12 mouse cellular contexts compared by ENCODE assay signal in genomic region chr16:23271746-23272520, GRCm38 (mm10). TPM values are rescaled to one million over a fixed set of nuclear protein-coding genes. Genes with fewer than 3 reads are reported as not detected.
DNase-seq lines count a peak whose midpoint lies in the region; ATAC-seq lines count a peak whose summit lies in the region.
"Had no signal": no experiment of that assay in that cellular context is flagged by ENCODE, and none has a peak within 500 bp of the region (broad histone marks: within the 10 kb centered on the region; RNA-seq: fewer than 3 reads in every experiment).

No protein-coding gene starts in this region.

- WGBS in kidney, embryonic 16.5 days, result 73% methylated on average over 14 of the region's 14 CpGs
- WGBS in stomach, embryonic 16.5 days, result 66% methylated on average over 14 of the region's 14 CpGs
- WGBS in hindbrain, embryonic 13.5 days, result 74% methylated on average over 14 of the region's 14 CpGs

- peaks cover 43% of the 10 kb centered on the region for H3K4me1 ChIP-seq in kidney, embryonic 16.5 days (ENCODE audit: insufficient read depth, low read length)
- H3K4me1 ChIP-seq in stomach, embryonic 16.5 days (ENCODE audit: control insufficient read depth, insufficient read depth, low read length), result peaks cover 53% of the 10 kb centered on the region
- peaks cover 42% of the 10 kb centered on the region for H3K4me1 ChIP-seq in hindbrain, embryonic 13.5 days (replicated peaks)

- H3K9ac ChIP-seq in kidney, embryonic 16.5 days (replicated peaks; ENCODE audit: low read length), result no peak overlapping the region
- no peak overlapping the region for H3K9ac ChIP-seq in stomach, embryonic 16.5 days (ENCODE audit: low read length)
- H3K9ac ChIP-seq in hindbrain, embryonic 13.5 days, result no peak overlapping the region
- H3K9ac ChIP-seq: liver, embryonic 15.5 days had no signal

- no peaks in the 10 kb centered on the region for H3K9me3 ChIP-seq in kidney, embryonic 16.5 days (ENCODE audit: low read length)
- no peaks in the 10 kb centered on the region for H3K9me3 ChIP-seq in stomach, embryonic 16.5 days (replicated peaks; ENCODE audit: control insufficient read depth, low read length)
- no peaks in the 10 kb centered on the region for H3K9me3 ChIP-seq in hindbrain, embryonic 13.5 days
- H3K9me3 ChIP-seq: liver, embryonic 15.5 days had no signal

- peak; percentile 57 for DNase-seq in CD4-positive, CD25-positive, alpha-beta regulatory T cell, adult 2 months (ENCODE audit: low read depth, low spot score)
- DNase-seq in kidney, adult 8-10 months, result no peak
- DNase-seq in urinary bladder, postnatal 14 days (ENCODE audit: low spot score), result peak; percentile 46
- DNase-seq in urinary bladder, postnatal 25 days (ENCODE audit: low spot score), result no peak
- DNase-seq: spleen, adult 18-20 months had no signal

- H3K27ac ChIP-seq in kidney, embryonic 16.5 days (ENCODE audit: low read length), result peak overlapping the region; percentile 9; the same call in 1 of the 2 replicates
- H3K27ac ChIP-seq in stomach, embryonic 16.5 days (ENCODE audit: low read length), result 0 out of 2 replicates have a peak overlapping the region, but pooled peaks have one; percentile 56
- H3K27ac ChIP-seq in hindbrain, embryonic 13.5 days, result no peak overlapping the region
- H3K27ac ChIP-seq: liver, embryonic 15.5 days had no signal

- H3K36me3 ChIP-seq in kidney, embryonic 16.5 days (ENCODE audit: insufficient read depth, low read length), result no peaks in the 10 kb centered on the region
- no peaks in the 10 kb centered on the region for H3K36me3 ChIP-seq in stomach, embryonic 16.5 days (ENCODE audit: control insufficient read depth, insufficient read depth, low read length)
- H3K36me3 ChIP-seq in hindbrain, embryonic 13.5 days, result peaks cover 4% of the 10 kb centered on the region; the same call in 1 of the 2 replicates
- H3K36me3 ChIP-seq: liver, embryonic 15.5 days had no signal

- H3K4me3 ChIP-seq in kidney, embryonic 16.5 days (ENCODE audit: low read length), result no peak overlapping the region
- no peak overlapping the region for H3K4me3 ChIP-seq in stomach, embryonic 16.5 days (replicated peaks; ENCODE audit: low read length)
- no peak overlapping the region for H3K4me3 ChIP-seq in hindbrain, embryonic 13.5 days
- H3K4me3 ChIP-seq: erythroblast, embryonic 14.5 days; liver, embryonic 15.5 days had no signal

- no peak for ATAC-seq in CD4-positive, CD25-positive, alpha-beta regulatory T cell, adult 4 months
- ATAC-seq in kidney, embryonic 16.5 days (ENCODE audit: low FRiP score, low TSS enrichment), result no peak
- no peak for ATAC-seq in stomach, embryonic 16.5 days (ENCODE audit: insufficient read depth, low FRiP score)
- ATAC-seq in hindbrain, embryonic 13.5 days (ENCODE audit: low FRiP score), result no peak
- ATAC-seq: intestine, postnatal 0 days had no signal

- no peaks in the 10 kb centered on the region for H3K27me3 ChIP-seq in kidney, embryonic 16.5 days (ENCODE audit: insufficient read depth, low read length)
- H3K27me3 ChIP-seq in stomach, embryonic 16.5 days (ENCODE audit: control insufficient read depth, insufficient read depth, low read length), result no peaks in the 10 kb centered on the region
- H3K27me3 ChIP-seq in hindbrain, embryonic 13.5 days, result no peaks in the 10 kb centered on the region
- H3K27me3 ChIP-seq: liver, embryonic 15.5 days had no signal

- H3K4me2 ChIP-seq in kidney, embryonic 16.5 days (replicated peaks; ENCODE audit: low read depth, low read length), result no peak overlapping the region
- no peak overlapping the region for H3K4me2 ChIP-seq in stomach, embryonic 16.5 days (ENCODE audit: low read depth, low read length)
- no peak overlapping the region for H3K4me2 ChIP-seq in hindbrain, embryonic 13.5 days
- H3K4me2 ChIP-seq: liver, embryonic 15.5 days had no signal

RNA-seq across cellular contexts. Expression of gene St6gal1, which starts 47.4 kb away (rescaled TPM):
- polyA plus RNA-seq in CD4-positive, CD25-positive, alpha-beta regulatory T cell, adult 4 months (2017; shearing (Covaris generic)), result 10 to 100 TPM; 70.1 to 99.5 TPM
- polyA plus RNA-seq in kidney, embryonic 16.5 days (2015; fragmentation: Nextera tagmentation; extraction: Ambion mirVana), result 25.9 and 26.0 TPM in 2 replicates
- 16.6 and 17.6 TPM in 2 replicates for polyA plus RNA-seq in stomach, embryonic 16.5 days (2015; fragmentation: Nextera tagmentation; extraction: Ambion mirVana)
- 38.9 and 41.6 TPM in 2 replicates for polyA plus RNA-seq in hindbrain, embryonic 13.5 days (2015; fragmentation: Nextera tagmentation; extraction: Ambion mirVana)
- polyA plus RNA-seq: erythroblast, embryonic 14.5 days had no signal

Comparison
In these comparisons a context has a peak if more than half of its experiments do, and no peak if none do; other contexts are left out.
1. DNase-seq: peak in CD4-positive, CD25-positive, alpha-beta regulatory T cell, adult 2 months (single experiment) and urinary bladder, postnatal 14 days (single experiment); none in kidney, adult 8-10 months (0 of 2) and urinary bladder, postnatal 25 days (single experiment).